Mouse (Mus musculus) testis, adult 2 months (tissue): ENCODE data around the gene Ptpn3. TPM values are rescaled to one million over a fixed set of nuclear protein-coding genes. Genes with fewer than 3 reads are reported as not detected.

ENCODE experiments used
- H3K27ac ChIP-seq: fragments of 200-500 bp; 2 replicates; pipeline ENCODE4 v1.5.1; 2012; ENCODE audit warnings: low read depth, low read length; ENCODE audit not compliant: control insufficient read depth, insufficient read depth
- H3K27me3 ChIP-seq: fragments of 200-500 bp; 2 replicates; pipeline ENCODE4 v1.6.1; 2012; ENCODE audit warnings: mild to moderate bottlenecking, low read length, moderate library complexity; ENCODE audit not compliant: control insufficient read depth, insufficient read depth
- H3K36me3 ChIP-seq: fragments of 200-500 bp; 2 replicates; pipeline ENCODE4 v1.6.1; 2012; ENCODE audit warnings: mild to moderate bottlenecking, low read length; ENCODE audit not compliant: control insufficient read depth, insufficient read depth
- H3K4me1 ChIP-seq: fragments of 200-500 bp; 2 replicates; pipeline ENCODE4 v1.6.1; 2012; ENCODE audit warnings: low read length; ENCODE audit not compliant: control insufficient read depth, insufficient read depth
- H3K4me3 ChIP-seq: fragments of 200-500 bp; 2 replicates; pipeline ENCODE4 v1.5.1; 2012; ENCODE audit warnings: low read depth, mild to moderate bottlenecking, low read length, moderate library complexity, mixed read lengths; ENCODE audit not compliant: control insufficient read depth
- CTCF ChIP-seq: fragments of 200-500 bp; IDR thresholded peaks from 2 replicates; pipeline ENCODE4 v1.5.1; 2012; ENCODE audit warnings: low read depth, mild to moderate bottlenecking, inconsistent platforms, low read length, moderate library complexity; ENCODE audit not compliant: control insufficient read depth, insufficient read depth, insufficient replicate concordance
- POLR2A ChIP-seq: fragments of 200-500 bp; IDR thresholded peaks from 2 replicates; pipeline ENCODE4 v1.6.1; 2012; ENCODE audit warnings: low read depth, mild to moderate bottlenecking, inconsistent platforms, low read length, moderate library complexity; ENCODE audit not compliant: control insufficient read depth
- polyA plus RNA-seq: library from polyadenylated mRNA; depleted of rRNA; stranded (reverse); fragments of >200 nt; gene quantifications from 2 replicates; pipeline ENCODE4 v1.2.3, GENCODE M21; 2012

Ptpn3 gene
- polyA plus RNA-seq, 1 experiment, result 0.42 TPM

GRCm38 (mm10) chr4:57243312-57243711, 58.3 kb downstream of the Ptpn3 start:
- no peaks in the 10 kb centered on the region for H3K27me3 ChIP-seq
- TF ChIP-seq CTCF (no peak), POLR2A (no peak)
- H3K27ac ChIP-seq, result no peak overlapping the region
- H3K4me1 ChIP-seq, result no peaks in the 10 kb centered on the region
- H3K4me3 ChIP-seq, result peak overlapping the region; percentile 56
- H3K36me3 ChIP-seq, result no peaks in the 10 kb centered on the region

GRCm38 (mm10) chr4:57240934-57241333, 60.7 kb downstream of the Ptpn3 start:
- Histone ChIP-seq H3K36me3 (no peaks in the 10 kb centered on the region), H3K4me3 (no peak overlapping the region), H3K4me1 (no peaks in the 10 kb centered on the region), H3K27ac (no peak overlapping the region), H3K27me3 (no peaks in the 10 kb centered on the region)
- TF ChIP-seq POLR2A (no peak), CTCF (no peak)

GRCm38 (mm10) chr4:57240100-57240499, 61.5 kb downstream of the Ptpn3 start:
- no peaks in the 10 kb centered on the region for H3K36me3 ChIP-seq
- H3K4me3 ChIP-seq, result no peak overlapping the region
- H3K27me3 ChIP-seq, result no peaks in the 10 kb centered on the region
- no peak overlapping the region for H3K27ac ChIP-seq
- no peaks in the 10 kb centered on the region for H3K4me1 ChIP-seq
- no peak for TF ChIP-seq CTCF
- TF ChIP-seq POLR2A, result no peak

DNA sequence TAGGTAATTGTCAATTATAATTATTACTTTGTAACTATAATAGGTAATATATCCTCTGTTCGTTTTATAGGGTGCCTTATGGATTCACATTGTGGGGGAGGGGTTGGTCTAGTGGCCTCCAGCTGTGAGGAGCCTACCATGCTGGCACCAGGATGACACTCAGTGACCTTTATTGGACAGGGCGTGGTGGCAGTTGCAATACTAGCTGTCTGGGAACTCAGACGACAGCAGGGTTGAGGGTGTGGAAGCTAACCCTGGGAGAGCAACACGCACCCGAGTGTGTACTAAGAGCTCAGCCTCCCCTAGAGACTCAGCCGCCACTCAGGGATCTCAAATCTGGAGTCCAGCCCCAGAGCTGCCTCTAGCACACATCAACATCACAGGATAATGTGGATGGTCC, 62.5 kb downstream of the Ptpn3 start:
- TF ChIP-seq CTCF, result no peak
- no peak for TF ChIP-seq POLR2A
- no peak overlapping the region for H3K27ac ChIP-seq

GRCm38 (mm10) chr4:57238118-57238517, 63.5 kb downstream of the Ptpn3 start:
- Histone ChIP-seq H3K4me3 (no peak overlapping the region), H3K27ac (no peak overlapping the region), H3K4me1 (no peaks in the 10 kb centered on the region), H3K27me3 (no peaks in the 10 kb centered on the region), H3K36me3 (no peaks in the 10 kb centered on the region)
- TF ChIP-seq CTCF, result no peak
- no peak for TF ChIP-seq POLR2A

More for the DNA sequence above, 62.5 kb downstream of the Ptpn3 start:
- no peaks in the 10 kb centered on the region for H3K27me3 ChIP-seq
- H3K36me3 ChIP-seq, result no peaks in the 10 kb centered on the region
- H3K4me3 ChIP-seq, result no peak overlapping the region
- H3K4me1 ChIP-seq, result no peaks in the 10 kb centered on the region

GRCm38 (mm10) chr4:57236513-57236912, 65.1 kb downstream of the Ptpn3 start:
- no peak for TF ChIP-seq CTCF
- no peak for TF ChIP-seq POLR2A
- no peak overlapping the region for H3K27ac ChIP-seq
- H3K4me1 ChIP-seq, result no peaks in the 10 kb centered on the region
- no peak overlapping the region for H3K4me3 ChIP-seq
- no peaks in the 10 kb centered on the region for H3K27me3 ChIP-seq
- no peaks in the 10 kb centered on the region for H3K36me3 ChIP-seq

GRCm38 (mm10) chr4:57235741-57236140, 65.9 kb downstream of the Ptpn3 start:
- TF ChIP-seq CTCF (no peak), POLR2A (no peak)
- Histone ChIP-seq H3K4me1 (no peaks in the 10 kb centered on the region), H3K4me3 (no peak overlapping the region), H3K27ac (no peak overlapping the region), H3K36me3 (no peaks in the 10 kb centered on the region), H3K27me3 (no peaks in the 10 kb centered on the region)

- no peak overlapping the region for H3K27ac ChIP-seq
- H3K4me3 ChIP-seq, result no peak overlapping the region
Observed at GRCm38 (mm10) chr4:57234348-57234747, 67.3 kb downstream of the Ptpn3 start.

More at GRCm38 (mm10) chr4:57234348-57234747, 67.3 kb downstream of the Ptpn3 start:
- Histone ChIP-seq H3K27me3 (no peaks in the 10 kb centered on the region), H3K36me3 (no peaks in the 10 kb centered on the region), H3K4me1 (no peaks in the 10 kb centered on the region)
- no peak for TF ChIP-seq CTCF
- no peak for TF ChIP-seq POLR2A
